Mouse (Mus musculus) heart, adult 2 months (tissue): Measurements from ENCODE around the gene Npm3. TPM values are rescaled to one million over a fixed set of nuclear protein-coding genes. Genes with fewer than 3 reads are reported as not detected.

ENCODE experiments used
- DNase-seq, 2 experiments: peaks; one replicate each; pipeline ENCODE4 v3.0.0; 2021
- H3K27ac ChIP-seq: fragments of 200-600 bp; 2 replicates; pipeline ENCODE4 v1.8.1; 2022
- H3K27me3 ChIP-seq: fragments of 200-500 bp; 2 replicates; pipeline ENCODE4 v1.6.1; 2012; ENCODE audit warnings: mild to moderate bottlenecking, low read length, inconsistent platforms, mixed read lengths; ENCODE audit not compliant: control insufficient read depth, insufficient read depth
- H3K36me3 ChIP-seq: fragments of 200-500 bp; 2 replicates; pipeline ENCODE4 v1.6.1; 2012; ENCODE audit warnings: low read length, inconsistent platforms; ENCODE audit not compliant: control insufficient read depth, insufficient read depth
- H3K4me1 ChIP-seq: fragments of 200-500 bp; 2 replicates; pipeline ENCODE4 v1.6.1; 2011; ENCODE audit warnings: low read length; ENCODE audit not compliant: control insufficient read depth, insufficient read depth
- H3K4me3 ChIP-seq: fragments of 200-600 bp; 2 replicates; pipeline ENCODE4 v1.8.1; 2022
- H3K79me2 ChIP-seq: fragments of 200-500 bp; replicated peaks from 2 replicates; pipeline ENCODE4 v1.6.1; 2012; ENCODE audit warnings: mild to moderate bottlenecking, inconsistent platforms, low read length, moderate library complexity, mixed read lengths; ENCODE audit not compliant: control insufficient read depth, insufficient read depth
- H3K9ac ChIP-seq: fragments of 200-500 bp; 2 replicates; pipeline ENCODE4 v1.6.1; 2012; ENCODE audit warnings: low read depth, mild to moderate bottlenecking, control low read depth, inconsistent platforms, low read length, mixed read lengths
- CTCF ChIP-seq: fragments of 200-600 bp; IDR thresholded peaks from 2 replicates; pipeline ENCODE4 v1.8.1; 2022; ENCODE audit warnings: antibody characterized with exemption, mild to moderate bottlenecking, moderate library complexity
- EP300 ChIP-seq: fragments of 200-500 bp; IDR thresholded peaks from 2 replicates; pipeline ENCODE4 v1.6.1; 2011; ENCODE audit warnings: low read depth, low read length, control low read depth; ENCODE audit not compliant: insufficient read depth
- POLR2A ChIP-seq: fragments of 200-500 bp; IDR thresholded peaks from 2 replicates; pipeline ENCODE4 v1.6.1; 2011; ENCODE audit warnings: mild to moderate bottlenecking, low read depth, low read length, control low read depth; ENCODE audit not compliant: insufficient read depth
- WGBS: fragments of 180-500 bp; shearing (Covaris S2); methylation state at CpG from one replicate; pipeline ENCODE4 v1.1.7; 2018; 5-methylcytosine and 5-hydroxymethylcytosine counted together
- intact Hi-C: fragments of 180-260 bp; cut with DNase I; formaldehyde crosslinking; loops from one replicate; pipeline ENCODE4 v1.15.1; 2025
- polyA plus RNA-seq: library from polyadenylated mRNA; depleted of rRNA; stranded (reverse); fragments of >200 nt; gene quantifications from 2 replicates; pipeline ENCODE4 v1.2.3, GENCODE M21; 2012
- total RNA-seq, 2 experiments: library from RNA; stranded (reverse); gene quantifications; 2 replicates each; pipeline ENCODE4 v1.2.3; 2021

The Npm3 gene
- total and polyA plus RNA-seq, 3 experiments: 15.6 to 25.2 (median 15.7) TPM

- Histone ChIP-seq H3K9ac (no peak overlapping the region), H3K79me2 (no peaks in the 10 kb centered on the region), H3K4me3 (no peak overlapping the region), H3K4me1 (peaks cover 9% of the 10 kb centered on the region), H3K27me3 (peaks cover under 1% of the 10 kb centered on the region; the same call in 1 of the 2 replicates), H3K36me3 (peaks cover 3% of the 10 kb centered on the region; the same call in 1 of the 2 replicates), H3K27ac (no peak overlapping the region)
- intact Hi-C loops: loop anchor here (2.0 to 5.0 kb wide), 2 partner anchors 35 to 91 kb away; partner anchors contain the start of gene Mgea5
- no peak for DNase-seq
- 53% methylated on average over 9 of the region's 9 CpGs for WGBS
- TF ChIP-seq POLR2A (no peak), EP300 (no peak), CTCF (no peak)
Measured at GRCm38 (mm10) chr19:45748206-45748605, 1.2 kb downstream of the Npm3 start.

DNA sequence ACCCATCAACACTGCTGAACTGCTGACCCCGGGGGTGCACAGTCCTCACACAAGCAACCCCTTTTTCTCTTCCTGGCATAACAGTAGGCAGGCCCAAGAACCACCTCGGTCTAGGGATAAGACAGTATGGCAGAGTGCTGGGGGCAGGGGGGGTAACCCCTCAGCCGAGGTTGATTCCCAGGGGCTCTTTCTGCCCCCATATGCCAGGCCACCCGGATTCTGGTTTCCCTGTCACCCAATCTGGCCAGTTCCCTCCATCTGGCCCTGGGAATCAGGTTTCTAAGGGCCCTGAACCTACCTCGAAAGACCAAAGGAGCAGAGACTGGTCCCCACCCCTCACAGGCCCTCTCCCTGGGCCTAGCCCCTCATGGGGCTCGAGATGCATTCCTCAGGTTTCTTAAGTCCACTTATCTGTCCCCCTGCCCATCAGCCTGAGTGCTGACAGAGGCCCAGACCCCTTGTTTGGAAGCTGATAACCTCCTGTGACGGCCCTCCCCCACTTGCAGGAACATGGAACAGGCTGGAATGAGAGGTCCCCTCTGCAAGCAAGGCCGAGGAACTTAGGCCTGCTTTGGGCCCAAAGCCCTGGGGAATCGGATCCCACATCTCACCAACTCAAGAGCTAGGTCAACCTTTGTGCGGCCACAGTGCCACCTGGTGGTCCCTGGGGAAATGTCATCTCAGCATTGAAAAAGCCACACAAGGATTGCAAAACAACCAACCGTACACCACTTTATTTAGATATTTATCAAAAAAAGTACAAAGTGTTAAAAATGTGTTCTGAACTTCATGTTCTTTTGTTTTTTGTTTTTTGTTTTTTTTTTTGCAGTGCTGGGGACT lies 2.1 kb downstream of the Npm3 start:
- TF ChIP-seq EP300 (0 out of 2 replicates have a peak, but pooled peaks have one; percentile 68), CTCF (peak; percentile 83), POLR2A (no peak)
- Histone ChIP-seq H3K9ac (no peak overlapping the region), H3K27me3 (peaks cover 7% of the 10 kb centered on the region), H3K4me3 (no peak overlapping the region), H3K79me2 (no peaks in the 10 kb centered on the region), H3K4me1 (peaks cover 9% of the 10 kb centered on the region), H3K27ac (no peak overlapping the region), H3K36me3 (peaks cover 2% of the 10 kb centered on the region; the same call in 1 of the 2 replicates)
- intact Hi-C loops: loop anchor here (2.0 to 5.0 kb wide), 2 partner anchors 90 to 526 kb away; no protein-coding TSS in a partner anchor
- DNase-seq: peak; percentile 78 to 86
- 41% methylated on average over 11 of the region's 11 CpGs for WGBS

- TF ChIP-seq EP300 (0 out of 2 replicates have a peak, but pooled peaks have one; percentile 42), POLR2A (no peak), CTCF (peak; percentile 87)
- DNase-seq: peak; percentile 79 to 85
- Histone ChIP-seq H3K9ac (no peak overlapping the region), H3K79me2 (no peaks in the 10 kb centered on the region), H3K4me3 (peak overlapping the region; percentile 0; the same call in 1 of the 2 replicates), H3K27me3 (peaks cover 12% of the 10 kb centered on the region), H3K36me3 (peaks cover 2% of the 10 kb centered on the region; the same call in 1 of the 2 replicates), H3K4me1 (peaks cover 9% of the 10 kb centered on the region), H3K27ac (no peak overlapping the region)
- intact Hi-C loops: loop anchor here (1.0 to 5.0 kb wide), 3 partner anchors 89 to 526 kb away; no protein-coding TSS in a partner anchor
- WGBS: 12% methylated on average over 29 of the region's 29 CpGs
Measured at GRCm38 (mm10) chr19:45746153-45747020, 3.0 kb downstream of the Npm3 start.

DNA sequence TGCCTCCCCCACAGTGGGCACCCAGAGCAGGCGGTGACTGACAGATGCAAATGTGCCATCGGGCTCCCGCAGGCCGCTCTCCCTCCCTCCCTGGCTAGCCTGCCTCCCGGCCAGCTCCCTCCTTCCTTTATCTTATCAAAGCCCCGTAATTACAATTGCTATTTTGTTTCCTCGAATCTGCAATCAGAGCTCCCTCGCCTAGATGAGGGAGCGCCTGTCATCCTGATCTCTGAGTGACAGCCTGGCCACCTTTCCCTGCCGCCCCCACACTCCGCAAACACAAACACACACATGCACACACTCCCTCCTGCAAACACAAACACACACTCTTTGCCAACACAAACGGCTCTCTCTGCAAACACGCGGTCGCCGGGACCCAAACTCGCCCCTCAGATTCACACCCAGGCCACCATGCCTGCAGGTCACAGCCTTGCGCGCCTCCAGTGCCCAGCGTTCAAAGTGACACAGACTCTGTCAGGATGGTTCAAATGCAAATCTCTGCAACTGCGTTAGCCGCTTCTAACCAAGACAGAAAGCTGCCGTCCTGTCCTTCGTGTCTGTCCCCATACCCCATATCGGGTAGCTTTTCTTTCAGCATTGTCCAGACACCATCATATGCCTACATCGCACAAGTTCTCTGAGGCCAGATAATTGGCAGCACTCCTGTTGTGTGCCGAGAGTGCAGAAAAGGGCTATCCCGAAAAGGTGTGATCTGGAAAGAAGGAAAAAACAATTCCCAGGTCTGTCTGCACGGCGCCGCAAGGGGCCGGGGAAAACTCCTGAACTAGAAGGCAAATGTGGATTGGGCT lies 3.8 kb downstream of the Npm3 start:
- Histone ChIP-seq H3K4me3 (peak overlapping the region; percentile 0; the same call in 1 of the 2 replicates), H3K27me3 (peaks cover 18% of the 10 kb centered on the region), H3K9ac (no peak overlapping the region), H3K79me2 (no peaks in the 10 kb centered on the region), H3K27ac (no peak overlapping the region), H3K36me3 (peaks cover 2% of the 10 kb centered on the region; the same call in 1 of the 2 replicates), H3K4me1 (peaks cover 9% of the 10 kb centered on the region)
- DNase-seq: peak in 1 of 2 experiments; percentile 28
- intact Hi-C loops: loop anchor here (1.0 to 5.0 kb wide), 3 partner anchors 88 to 525 kb away; no protein-coding TSS in a partner anchor
- WGBS: 14% methylated on average over 32 of the region's 32 CpGs
- TF ChIP-seq POLR2A: no peak
- no peak for TF ChIP-seq CTCF
- no peak for TF ChIP-seq EP300

DNA sequence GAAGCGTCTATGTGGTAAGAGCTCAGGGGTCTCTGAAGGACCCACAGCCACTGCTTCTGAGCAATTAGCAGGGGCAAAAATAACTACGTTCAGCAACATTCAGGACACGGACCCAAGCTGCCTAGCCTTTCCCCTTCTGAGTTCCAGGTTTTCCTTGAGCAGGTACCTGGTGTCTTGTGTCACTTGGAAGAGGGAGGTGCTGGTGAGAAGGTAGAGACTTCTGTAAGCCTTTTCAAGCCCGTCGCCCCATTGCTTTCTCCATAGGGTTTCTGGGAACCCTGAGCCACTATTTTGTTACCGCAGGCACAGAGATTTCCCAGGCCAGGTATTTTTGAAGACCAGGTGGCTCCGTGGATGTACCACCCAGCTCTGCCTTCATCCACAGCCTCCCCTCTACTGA lies 5.8 kb downstream of the Npm3 start:
- WGBS: 59% methylated on average over 7 of the region's 7 CpGs
- H3K79me2 ChIP-seq: no peaks in the 10 kb centered on the region
- H3K27ac ChIP-seq: no peak overlapping the region
- intact Hi-C loops: no loop called here
- no peak for DNase-seq
- no peaks in the 10 kb centered on the region for H3K36me3 ChIP-seq
- H3K27me3 ChIP-seq: peaks cover 18% of the 10 kb centered on the region
- H3K9ac ChIP-seq: no peak overlapping the region
- peaks cover 8% of the 10 kb centered on the region for H3K4me1 ChIP-seq
- no peak overlapping the region for H3K4me3 ChIP-seq
- TF ChIP-seq CTCF (no peak), POLR2A (no peak), EP300 (no peak)
